Mouse (Mus musculus) lung, postnatal 0 days (tissue): ENCODE measurements around the gene Anxa9.

Source experiments
- CTCF ChIP-seq: IDR thresholded peaks from 2 replicates; pipeline ENCODE4 v1.5.1; 2016; ENCODE audit warnings: antibody characterized with exemption, mild to moderate bottlenecking
- EP300 ChIP-seq: IDR thresholded peaks from 2 replicates; pipeline ENCODE4 v1.6.1; 2016; ENCODE audit warnings: antibody characterized with exemption, mild to moderate bottlenecking, control low read depth

GRCm38 (mm10) chr3:95314075-95314474, 7.1 kb upstream of the Anxa9 start:
- TF ChIP-seq CTCF (no peak), EP300 (no peak)
